Mouse (Mus musculus) C2C12 (cell line): ENCODE data around the gene Timm50.

Experiments used
- CTCF ChIP-seq: IDR thresholded peaks from one replicate; pipeline ENCODE4 v1.5.1; 2011; ENCODE audit not compliant: control insufficient read depth, insufficient read depth, insufficient read length
- MAX ChIP-seq: IDR thresholded peaks from one replicate; pipeline ENCODE4 v1.6.1; 2011; ENCODE audit warnings: mild to moderate bottlenecking, control low read depth
- MYOG ChIP-seq: IDR thresholded peaks from one replicate; pipeline ENCODE4 v1.6.1; 2011; ENCODE audit not compliant: control insufficient read depth, insufficient read length; ENCODE audit errors: extremely low read depth

DNA sequence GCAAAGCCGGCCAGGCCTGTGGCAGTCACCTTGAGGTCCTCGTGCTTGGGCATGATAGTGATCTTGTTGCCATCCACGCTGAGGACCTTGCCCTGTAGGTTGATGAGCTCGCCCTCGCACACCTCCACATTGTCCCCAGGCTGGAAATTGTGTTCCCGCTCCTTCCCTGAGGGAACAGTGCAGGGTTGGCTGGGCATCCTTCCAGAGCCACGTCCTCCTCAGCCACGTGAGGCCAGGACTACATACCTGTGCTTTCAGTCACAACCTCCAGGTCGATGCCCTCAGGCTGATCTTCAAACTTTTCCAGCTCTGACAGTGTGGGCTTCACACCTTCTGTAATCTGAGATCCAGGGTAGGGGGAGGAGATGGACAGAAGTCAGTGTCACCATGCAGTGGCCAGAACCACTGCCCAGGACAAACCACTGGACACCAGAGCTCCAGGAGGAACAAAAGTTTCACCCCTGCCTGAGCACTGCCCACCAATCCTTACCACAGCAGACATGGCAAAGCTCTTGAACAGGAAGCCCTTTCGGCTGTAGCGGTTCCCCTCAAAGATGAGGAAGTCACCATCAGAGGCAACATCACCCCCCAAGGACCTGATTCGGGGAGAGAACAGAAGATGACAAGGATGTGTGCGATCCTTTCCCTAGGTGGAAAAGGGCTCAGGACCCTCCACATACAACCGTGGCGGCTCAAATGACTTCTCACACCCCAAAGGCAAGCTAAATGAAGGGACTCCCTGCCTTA, 10.3 kb upstream of the Timm50 start:
- TF ChIP-seq CTCF (no peak), MAX (no peak), MYOG (no peak)
